Mouse (Mus musculus) forebrain, embryonic 15.5 days (tissue): ENCODE measurements at regions not wholly inside any gene's neighbourhood (a gene's known extent, or its start where the extent isn't known, plus 50 kb on each side); places are given as distances from the start of the nearest gene placed in this dataset.

ENCODE experiments used
- ATAC-seq: fragments of 200-750 bp; cut with Nextera tagmentation; replicated peaks from 2 replicates; pipeline ENCODE4 v1.8.0; 2017; ENCODE audit warnings: mild to moderate bottlenecking, moderate TSS enrichment, moderate library complexity
- H3K27ac ChIP-seq: fragments of 300-500 bp; sonication (generic); replicated peaks from 2 replicates; pipeline ENCODE4 v1.5.1; 2015; ENCODE audit warnings: mild to moderate bottlenecking, inconsistent platforms
- H3K27me3 ChIP-seq: fragments of 300-500 bp; sonication (generic); 2 replicates; pipeline ENCODE4 v1.6.1; 2015; ENCODE audit warnings: inconsistent platforms
- H3K36me3 ChIP-seq: fragments of 300-500 bp; sonication (generic); 2 replicates; pipeline ENCODE4 v1.6.1; 2015; ENCODE audit warnings: mild to moderate bottlenecking, inconsistent platforms
- H3K4me1 ChIP-seq: fragments of 300-500 bp; sonication (generic); 2 replicates; pipeline ENCODE4 v1.6.1; 2015; ENCODE audit warnings: inconsistent platforms
- H3K4me2 ChIP-seq: fragments of 300-500 bp; sonication (generic); replicated peaks from 2 replicates; pipeline ENCODE4 v1.6.1; 2015; ENCODE audit warnings: mild to moderate bottlenecking, inconsistent platforms
- H3K4me3 ChIP-seq: fragments of 300-500 bp; sonication (generic); 2 replicates; pipeline ENCODE4 v1.5.1; 2015; ENCODE audit warnings: mild to moderate bottlenecking, inconsistent platforms
- H3K9ac ChIP-seq: fragments of 300-500 bp; sonication (generic); replicated peaks from 2 replicates; pipeline ENCODE4 v1.6.1; 2015; ENCODE audit warnings: mild to moderate bottlenecking, inconsistent platforms
- H3K9me3 ChIP-seq: fragments of 300-500 bp; sonication (generic); 2 replicates; pipeline ENCODE4 v1.6.1; 2016; ENCODE audit warnings: inconsistent platforms
- WGBS: fragments of 180-500 bp; shearing (Covaris S2); methylation state at CpG from one replicate; pipeline ENCODE4 v1.1.7; 2015; ENCODE audit warnings: mixed read lengths; 5-methylcytosine and 5-hydroxymethylcytosine counted together

DNA sequence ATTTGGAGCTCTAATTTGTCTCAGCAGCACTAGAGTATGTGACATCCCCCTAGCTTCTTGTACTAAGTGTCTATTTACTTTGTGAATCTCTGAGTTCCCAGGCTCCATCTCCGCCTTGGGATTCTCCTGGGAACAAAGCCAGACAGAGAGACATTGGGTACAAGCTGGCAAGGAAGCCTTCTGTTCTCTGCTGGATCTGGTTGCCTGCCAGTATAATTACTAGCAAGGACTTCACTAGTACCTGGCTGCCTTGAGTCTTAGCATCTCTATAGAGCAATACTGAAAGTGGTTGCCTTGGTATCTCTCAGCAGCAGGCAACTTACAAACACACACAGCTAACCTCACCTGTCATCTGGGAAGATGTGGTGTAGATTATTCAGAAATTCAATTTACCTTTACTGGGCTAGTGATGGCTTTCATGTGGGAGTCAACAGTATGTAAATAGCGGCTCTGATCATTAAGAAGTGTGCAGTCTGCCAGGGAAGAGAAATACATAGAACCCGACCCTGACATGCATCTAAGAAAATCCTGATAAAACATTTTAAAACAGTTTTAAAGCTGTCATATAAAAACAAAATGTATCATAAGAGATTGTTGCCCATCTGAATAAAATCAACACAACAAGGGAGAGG lies 283.8 kb downstream of the Kcns3 start:
- Histone ChIP-seq H3K4me2 (no peak overlapping the region), H3K9ac (no peak overlapping the region), H3K4me1 (peaks cover 13% of the 10 kb centered on the region; the same call in 1 of the 2 replicates), H3K36me3 (no peaks in the 10 kb centered on the region), H3K27me3 (no peaks in the 10 kb centered on the region), H3K27ac (no peak overlapping the region), H3K4me3 (no peak overlapping the region), H3K9me3 (no peaks in the 10 kb centered on the region)
- WGBS, result 57% methylated on average over 3 of the region's 3 CpGs
- ATAC-seq, result peak; percentile 77

DNA sequence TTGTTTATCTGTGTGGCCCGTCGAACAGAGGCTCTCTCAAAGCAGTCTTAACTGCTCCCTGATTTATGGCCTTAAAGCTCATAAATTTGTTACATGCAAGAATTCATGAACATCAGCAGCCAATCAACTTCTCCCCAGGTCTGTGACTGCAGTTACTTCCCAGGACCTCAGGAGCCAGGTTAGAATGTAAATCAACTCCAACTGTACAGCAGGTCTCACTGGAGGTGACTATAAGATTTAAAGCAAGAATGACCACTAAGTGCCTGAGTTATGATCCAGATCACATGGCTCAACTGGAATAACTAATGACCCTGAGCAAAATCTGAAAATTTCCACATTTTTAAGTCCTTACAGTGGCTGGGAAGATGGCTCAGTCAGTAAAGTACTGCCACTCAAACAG lies 285.6 kb downstream of the Kcns3 start:
- 97% methylated on average over 2 of the region's 2 CpGs for WGBS
- Histone ChIP-seq H3K27me3 (no peaks in the 10 kb centered on the region), H3K9ac (no peak overlapping the region), H3K4me2 (no peak overlapping the region), H3K4me1 (peaks cover 13% of the 10 kb centered on the region; the same call in 1 of the 2 replicates), H3K36me3 (no peaks in the 10 kb centered on the region), H3K27ac (no peak overlapping the region), H3K4me3 (no peak overlapping the region), H3K9me3 (no peaks in the 10 kb centered on the region)
- no peak for ATAC-seq

DNA sequence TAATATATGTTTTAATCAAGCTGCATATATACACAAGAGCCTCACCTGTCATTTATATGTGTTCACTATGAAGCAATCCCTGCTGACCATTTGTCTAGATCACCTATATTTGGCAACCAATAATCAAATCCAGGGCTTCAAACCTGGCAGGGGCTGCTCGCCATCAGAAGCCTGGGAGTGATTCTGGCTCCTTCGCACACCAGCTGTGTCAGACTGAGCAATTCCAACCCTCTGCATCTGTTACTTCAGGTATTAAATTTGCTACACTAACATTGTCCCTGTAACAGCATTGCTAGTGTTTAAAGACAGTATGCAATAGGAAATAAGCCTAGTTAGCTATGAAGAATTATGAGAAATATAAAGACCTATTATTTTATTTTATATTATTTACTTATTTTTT lies 330.5 kb downstream of the Kcns3 start:
- 72% methylated on average over 2 of the region's 2 CpGs for WGBS
- H3K36me3 ChIP-seq, result no peaks in the 10 kb centered on the region
- peaks cover 5% of the 10 kb centered on the region; the same call in 1 of the 2 replicates for H3K4me1 ChIP-seq
- H3K27me3 ChIP-seq, result no peaks in the 10 kb centered on the region
- H3K4me3 ChIP-seq, result no peak overlapping the region
- no peaks in the 10 kb centered on the region for H3K9me3 ChIP-seq
- H3K4me2 ChIP-seq, result no peak overlapping the region
- no peak overlapping the region for H3K27ac ChIP-seq
- no peak overlapping the region for H3K9ac ChIP-seq
- 0 out of 2 replicates have a peak, but pooled peaks have one; percentile 60 for ATAC-seq

DNA sequence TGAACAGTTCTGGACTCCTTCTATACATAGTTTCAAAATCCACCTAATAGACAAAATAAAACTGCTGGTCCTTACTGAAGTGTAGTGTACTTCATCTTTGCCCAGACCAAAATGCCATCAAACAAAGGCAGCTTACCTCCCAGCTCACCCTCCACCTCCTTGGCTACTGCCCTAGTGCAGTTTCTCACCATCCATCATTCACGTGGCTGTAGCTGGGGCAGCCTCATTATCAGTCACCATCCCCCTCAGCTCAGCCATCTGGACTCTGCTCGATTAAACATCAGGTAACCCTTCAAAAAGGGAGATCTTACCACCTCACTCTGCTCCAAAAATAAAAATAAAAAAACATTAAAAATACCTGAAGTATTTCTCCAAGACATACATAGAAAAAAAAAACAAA lies 332.8 kb downstream of the Kcns3 start:
- Histone ChIP-seq H3K36me3 (no peaks in the 10 kb centered on the region), H3K4me3 (no peak overlapping the region), H3K4me1 (peaks cover 5% of the 10 kb centered on the region; the same call in 1 of the 2 replicates), H3K4me2 (no peak overlapping the region), H3K9me3 (no peaks in the 10 kb centered on the region), H3K27ac (peak overlapping the region; percentile 47; the same call in 1 of the 2 replicates), H3K9ac (no peak overlapping the region), H3K27me3 (no peaks in the 10 kb centered on the region)
- 28% methylated on average over 2 of the region's 2 CpGs for WGBS
- 0 out of 2 replicates have a peak, but pooled peaks have one; percentile 68 for ATAC-seq

DNA sequence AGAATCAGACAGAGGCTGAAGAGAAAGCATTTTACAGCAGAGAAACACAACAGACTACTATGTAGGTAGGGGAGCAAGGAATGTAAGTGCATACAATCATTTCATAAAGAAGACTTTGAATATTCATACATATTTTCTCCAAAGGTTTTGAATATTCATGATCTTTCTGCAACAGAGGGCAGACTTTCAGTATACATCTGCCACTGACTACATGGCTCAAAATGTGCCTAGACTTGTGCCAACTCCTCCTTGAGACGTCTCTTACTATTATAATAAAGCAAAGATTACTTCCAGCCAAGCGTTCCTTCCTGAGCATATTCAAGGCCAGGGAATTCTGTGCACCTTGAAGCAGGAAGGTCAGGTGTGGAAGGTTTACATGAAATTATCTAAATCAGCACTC lies 333.3 kb downstream of the Kcns3 start:
- Histone ChIP-seq H3K36me3 (no peaks in the 10 kb centered on the region), H3K27ac (0 out of 2 replicates have a peak overlapping the region, but pooled peaks have one; percentile 47), H3K9ac (no peak overlapping the region), H3K9me3 (no peaks in the 10 kb centered on the region), H3K4me3 (no peak overlapping the region), H3K4me1 (peaks cover 5% of the 10 kb centered on the region; the same call in 1 of the 2 replicates), H3K27me3 (no peaks in the 10 kb centered on the region), H3K4me2 (no peak overlapping the region)
- WGBS, result 63% methylated on average over 2 of the region's 2 CpGs
- ATAC-seq, result peak; percentile 38; the same call in 1 of the 2 replicates

DNA sequence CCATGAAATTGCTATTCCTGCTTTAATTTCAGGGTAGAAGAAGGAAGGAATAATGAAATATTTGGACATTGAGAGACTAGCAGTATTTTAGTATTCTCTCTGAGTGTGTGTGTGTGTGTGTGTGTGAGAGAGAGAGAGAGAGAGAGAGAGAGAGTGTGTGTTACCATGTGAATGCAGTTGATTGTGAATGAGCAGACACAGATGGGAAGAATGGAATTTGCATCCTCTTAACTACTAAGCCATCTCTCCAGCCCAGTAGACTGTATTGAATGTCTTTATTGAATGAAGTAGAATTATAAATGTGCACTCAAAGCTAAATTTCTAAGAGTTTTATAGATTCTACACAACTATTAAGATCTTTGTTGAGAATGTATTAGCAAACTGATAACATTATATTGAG lies 340.3 kb downstream of the Kcns3 start:
- Histone ChIP-seq H3K4me3 (no peak overlapping the region), H3K4me2 (no peak overlapping the region), H3K27me3 (no peaks in the 10 kb centered on the region), H3K4me1 (no peaks in the 10 kb centered on the region), H3K9me3 (no peaks in the 10 kb centered on the region), H3K36me3 (no peaks in the 10 kb centered on the region), H3K27ac (no peak overlapping the region), H3K9ac (no peak overlapping the region)
- ATAC-seq, result 0 out of 2 replicates have a peak, but pooled peaks have one; percentile 60

DNA sequence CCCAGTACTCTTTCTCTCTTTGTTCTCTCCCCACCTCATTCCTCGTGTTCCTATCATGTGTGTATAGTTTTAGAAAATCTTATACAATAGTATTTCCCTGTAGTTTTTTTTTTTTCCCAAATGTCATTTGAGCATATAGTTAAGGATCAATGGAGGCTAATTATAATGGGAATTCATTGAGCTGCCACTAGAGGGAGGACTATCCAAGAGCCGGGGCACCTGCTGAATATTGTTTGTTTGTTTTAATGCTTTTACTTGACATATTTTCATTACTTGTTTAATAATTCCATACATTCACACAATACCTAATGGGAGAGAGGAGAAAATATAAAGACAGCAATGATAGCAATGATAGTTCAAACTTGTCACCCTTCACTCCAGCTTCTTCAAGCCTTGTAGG lies 346.4 kb downstream of the Kcns3 start:
- Histone ChIP-seq H3K4me3 (no peak overlapping the region), H3K27ac (no peak overlapping the region), H3K9ac (no peak overlapping the region), H3K4me1 (no peaks in the 10 kb centered on the region), H3K36me3 (no peaks in the 10 kb centered on the region), H3K4me2 (no peak overlapping the region), H3K9me3 (no peaks in the 10 kb centered on the region), H3K27me3 (no peaks in the 10 kb centered on the region)
- WGBS, result 64% methylated on average over 2 of the region's 2 CpGs
- ATAC-seq, result no peak
